Mouse (Mus musculus) left cerebral cortex, postnatal 25 days (tissue): ENCODE measurements at regions not wholly inside any gene's neighbourhood (a gene's known extent, or its start where the extent isn't known, plus 50 kb on each side); places are given as distances from the start of the nearest gene placed in this dataset.
A peak's percentile ranks its signal among the peaks of the same experiment; 100 is the strongest.

Source experiments
- DNase-seq, 2 experiments: peaks; one replicate each; pipeline ENCODE4 v3.0.0; 2022; ENCODE audit warnings: low spot score in 2 of 2, mixed read lengths in 1 of 2
- intact Hi-C: fragments of 180-260 bp; cut with DNase I; formaldehyde crosslinking; loops from one replicate; pipeline ENCODE4 v1.15.1; 2025

- intact Hi-C loops, result no loop called here
- DNase-seq, result peak in 1 of 2 experiments; percentile 52
Measured at GRCm38 (mm10) chr3:139885942-139886860, 680.7 kb downstream of the Stpg2 start.

DNA sequence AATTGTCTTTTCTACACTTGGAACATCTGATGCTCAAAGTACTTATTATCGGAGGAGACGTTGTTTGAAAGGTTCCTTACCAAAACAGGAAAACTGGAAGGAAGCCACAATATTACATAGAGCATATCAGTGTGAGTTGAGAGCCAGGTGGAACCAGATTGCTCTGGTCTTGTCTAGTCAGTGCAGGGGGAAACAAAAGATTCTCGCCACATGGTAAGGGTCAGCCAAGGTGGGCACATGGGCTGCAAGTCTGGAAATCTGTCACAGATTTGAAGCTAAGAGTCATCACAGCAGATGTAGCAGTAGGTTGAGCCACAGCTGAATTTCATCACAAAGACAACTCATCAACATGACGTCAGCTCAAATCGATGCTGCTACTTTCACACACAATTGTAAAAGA is 681.8 kb downstream of the Stpg2 start:
- intact Hi-C loops, result no loop called here
- DNase-seq, result no peak

DNA sequence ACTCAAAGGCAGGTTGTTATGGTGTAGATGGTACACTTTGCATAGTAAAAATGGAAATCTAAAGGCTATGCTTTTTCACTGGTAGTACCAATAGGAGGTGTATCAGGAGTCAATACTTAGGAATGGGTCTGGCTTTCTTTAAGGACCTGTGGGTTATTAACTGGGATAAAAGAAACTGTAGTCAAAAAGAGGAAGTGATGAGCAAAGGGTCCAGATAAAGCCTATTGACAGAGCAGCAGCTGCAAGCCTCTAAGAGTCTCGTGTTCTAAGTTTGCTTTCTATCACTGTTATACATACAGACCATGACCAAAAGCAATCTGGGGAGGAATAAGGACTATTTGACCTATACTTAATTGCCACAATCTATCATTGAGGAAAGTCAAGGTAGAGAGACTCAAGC is 683.0 kb downstream of the Stpg2 start:
- DNase-seq, result no peak
- intact Hi-C loops, result no loop called here

GRCm38 (mm10) chr3:139890186-139890585 is 684.7 kb downstream of the Stpg2 start:
- intact Hi-C loops, result no loop called here
- DNase-seq, result no peak

GRCm38 (mm10) chr3:139897894-139898293 is 692.4 kb downstream of the Stpg2 start:
- intact Hi-C loops, result no loop called here
- no peak for DNase-seq

DNA sequence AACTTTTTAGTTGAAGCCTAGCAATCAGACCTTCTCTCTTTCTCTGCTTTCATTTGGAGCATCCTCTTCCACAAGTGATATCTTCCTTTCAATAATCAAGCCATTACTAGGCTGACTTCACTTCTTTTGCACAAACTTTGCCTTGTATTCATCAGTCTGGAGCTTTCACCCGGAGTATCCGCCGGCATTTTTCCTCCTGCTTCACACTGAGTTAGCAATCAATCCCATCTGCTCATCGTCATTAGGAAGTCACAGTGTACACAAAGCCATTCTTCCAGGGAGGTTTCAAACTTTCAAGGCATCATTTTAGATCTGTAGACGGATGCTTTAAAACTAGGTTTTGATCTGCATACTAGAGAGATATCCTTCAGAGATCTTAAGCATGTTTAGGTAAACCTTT is 693.7 kb downstream of the Stpg2 start:
- intact Hi-C loops, result no loop called here
- no peak for DNase-seq

GRCm38 (mm10) chr3:139913639-139914330 is 708.3 kb downstream of the Stpg2 start:
- intact Hi-C loops, result no loop called here

DNA sequence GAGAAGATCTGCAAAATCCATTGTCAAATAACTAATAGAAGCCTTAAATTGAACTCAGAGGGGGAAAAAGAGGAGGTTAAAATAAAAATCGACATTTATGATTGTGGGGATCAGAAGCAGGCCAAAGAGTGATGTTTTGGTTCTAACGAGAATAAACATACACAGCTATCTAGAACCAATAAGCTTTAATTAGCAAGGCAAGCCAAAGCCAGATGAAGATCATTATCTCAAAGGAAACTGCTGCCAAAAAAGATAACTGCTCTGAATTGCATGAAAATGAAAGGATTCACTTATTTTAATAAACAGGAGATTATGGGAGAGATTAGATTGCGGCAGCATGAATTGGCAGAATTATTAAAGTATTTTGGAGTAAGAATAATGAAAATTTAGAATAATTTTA is 716.8 kb downstream of the Stpg2 start:
- no peak for DNase-seq
- intact Hi-C loops, result no loop called here

More at GRCm38 (mm10) chr3:139913639-139914330, 708.3 kb downstream of the Stpg2 start:
- no peak for DNase-seq

DNA sequence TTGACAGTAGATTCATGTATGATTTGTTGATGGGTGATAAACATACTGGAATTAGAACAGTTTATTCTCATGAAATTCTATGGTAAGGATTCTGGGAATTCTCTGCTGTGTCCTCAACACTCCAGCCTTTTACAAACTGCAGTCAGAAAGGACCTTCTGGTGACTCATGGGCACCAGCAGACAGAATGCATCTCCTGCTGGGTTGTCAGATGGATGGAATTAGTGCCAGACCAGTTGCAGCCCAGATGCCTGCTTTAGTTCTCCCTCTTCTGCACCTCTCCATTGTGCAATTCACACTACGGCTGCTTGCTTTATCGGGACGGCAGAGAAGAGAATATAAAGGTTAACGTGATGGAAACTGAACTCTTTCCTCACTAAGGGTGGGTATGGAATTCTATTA is 727.5 kb downstream of the Stpg2 start:
- intact Hi-C loops, result no loop called here
- peak in 1 of 2 experiments; percentile 6 for DNase-seq

GRCm38 (mm10) chr3:139946209-139946608 is 740.7 kb downstream of the Stpg2 start:
- DNase-seq, result no peak
- intact Hi-C loops, result loop anchor here (10.0 kb wide), 1 partner anchor 1889 kb away; no protein-coding TSS in a partner anchor

GRCm38 (mm10) chr3:139947247-139947646 is 741.8 kb downstream of the Stpg2 start:
- intact Hi-C loops, result loop anchor here (10.0 kb wide), 1 partner anchor 1888 kb away; no protein-coding TSS in a partner anchor
- no peak for DNase-seq

GRCm38 (mm10) chr3:139949096-139949495 is 743.6 kb downstream of the Stpg2 start:
- peak; percentile 3 to 9 for DNase-seq

DNA sequence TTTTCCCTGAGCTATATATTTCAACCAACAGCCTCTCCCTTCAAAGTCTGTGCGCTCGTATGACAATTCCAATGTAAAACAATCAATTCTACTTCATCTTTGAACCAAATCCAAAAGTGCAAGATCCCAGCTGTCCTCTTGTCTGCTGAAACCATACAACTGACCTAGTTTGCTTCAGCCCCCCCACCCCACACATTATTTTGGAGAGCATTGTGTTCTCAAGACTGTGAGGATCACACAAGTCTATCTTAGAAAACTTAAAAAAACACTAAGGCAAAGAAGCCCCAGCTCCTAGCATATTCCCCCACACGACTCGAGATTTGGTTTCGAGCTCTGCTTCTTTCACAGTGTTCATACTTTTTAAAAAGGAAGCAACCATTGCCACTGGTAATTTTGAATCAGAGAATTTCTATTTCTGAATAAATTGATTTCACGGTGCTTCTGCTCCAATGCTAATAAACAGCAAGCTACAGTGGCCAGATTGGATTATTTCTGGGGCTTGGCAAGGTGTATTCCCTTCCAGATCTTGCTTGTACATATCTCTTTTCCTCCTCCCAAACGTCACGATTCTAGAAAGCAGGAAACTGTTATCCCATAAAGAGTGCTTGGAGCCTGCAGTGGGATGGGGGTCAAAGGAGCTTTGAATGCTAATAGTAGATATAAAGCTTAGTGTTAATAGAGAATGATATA is 744.7 kb downstream of the Stpg2 start:
- intact Hi-C loops, result no loop called here

More at GRCm38 (mm10) chr3:139949096-139949495, 743.6 kb downstream of the Stpg2 start:
- intact Hi-C loops, result loop anchor here (10.0 kb wide), 1 partner anchor 1886 kb away; no protein-coding TSS in a partner anchor

GRCm38 (mm10) chr3:139951516-139951915 is 746.0 kb downstream of the Stpg2 start:
- intact Hi-C loops, result no loop called here
- DNase-seq, result no peak

More for the DNA sequence above, 744.7 kb downstream of the Stpg2 start:
- DNase-seq, result no peak

DNA sequence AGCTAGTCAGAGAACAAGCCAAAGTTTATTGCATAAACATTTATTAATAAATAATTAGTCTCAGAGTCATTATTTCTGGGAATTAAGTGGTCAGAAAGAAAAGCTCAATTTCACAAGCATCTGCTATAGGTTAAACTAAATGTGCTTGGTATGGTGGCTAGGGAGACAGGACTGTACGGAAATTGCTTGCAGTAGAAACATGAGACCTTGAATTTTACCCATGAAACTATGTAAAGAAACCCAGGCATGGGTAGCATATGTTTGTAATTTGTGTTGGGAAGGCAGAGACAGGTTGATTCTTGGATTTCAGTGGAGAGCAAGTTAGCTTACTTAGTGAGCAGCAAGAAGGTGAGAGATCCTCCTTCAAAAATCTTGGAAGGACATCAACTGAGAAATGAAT is 772.7 kb downstream of the Stpg2 start:
- DNase-seq, result no peak
- intact Hi-C loops, result no loop called here

DNA sequence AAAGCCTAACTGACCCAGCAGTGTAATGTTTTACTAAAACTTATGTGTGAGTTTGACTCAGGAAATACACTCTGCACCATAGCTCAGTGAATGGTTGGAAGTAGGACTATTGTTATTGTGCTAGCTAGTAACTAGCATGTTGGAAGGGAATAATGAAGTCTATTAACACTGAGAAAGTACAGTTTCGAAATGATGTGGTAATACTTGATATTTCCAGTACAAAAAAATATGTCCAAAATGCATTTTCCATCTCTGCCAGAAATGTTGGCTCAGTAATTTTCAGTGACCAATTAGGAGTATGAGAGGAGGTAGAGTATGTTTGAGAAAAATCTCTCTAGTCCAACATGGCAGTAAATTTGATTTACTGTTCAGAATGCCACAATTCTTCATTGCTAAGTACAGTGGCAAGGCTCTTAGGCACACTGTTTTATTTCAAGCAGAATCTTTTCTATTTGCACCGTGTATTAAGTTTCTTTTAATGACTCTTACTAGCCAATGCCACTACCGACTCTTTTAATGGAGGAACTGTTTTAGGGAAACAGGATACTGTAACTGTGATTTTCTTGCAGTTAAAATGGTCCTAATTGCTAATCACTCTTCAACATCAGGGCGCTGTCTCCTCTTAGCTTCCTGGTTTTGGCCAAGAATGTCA is 780.5 kb downstream of the Stpg2 start:
- intact Hi-C loops, result no loop called here
- DNase-seq, result no peak

DNA sequence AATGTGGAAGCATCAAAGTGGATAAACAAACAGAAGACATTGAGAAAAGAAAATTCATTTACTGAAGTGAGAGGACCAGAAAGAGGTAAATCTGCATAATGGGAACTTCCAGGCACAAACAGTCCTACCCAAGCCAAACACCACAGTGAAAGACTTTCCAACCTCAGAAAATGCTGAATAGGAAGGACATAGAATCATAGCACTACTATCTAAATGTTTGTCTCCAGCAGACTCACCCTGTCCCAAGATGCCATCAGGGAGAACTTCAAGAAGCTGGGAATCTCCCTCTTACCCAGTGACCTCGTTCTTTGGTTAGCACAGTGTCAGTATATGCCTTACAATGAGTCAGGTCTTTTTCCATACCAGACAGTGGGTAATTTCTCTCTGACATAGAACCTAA is 783.4 kb downstream of the Stpg2 start:
- intact Hi-C loops, result no loop called here
- no peak for DNase-seq

GRCm38 (mm10) chr3:139989380-139989779 is 783.9 kb downstream of the Stpg2 start:
- DNase-seq, result no peak

GRCm38 (mm10) chr3:140012522-140012921 is 807.0 kb downstream of the Stpg2 start:
- intact Hi-C loops, result no loop called here
- no peak for DNase-seq

More at GRCm38 (mm10) chr3:139989380-139989779, 783.9 kb downstream of the Stpg2 start:
- intact Hi-C loops, result no loop called here
